Mouse (Mus musculus): ENCODE data around the gene Gdf11.
A peak's percentile ranks its signal among the peaks of the same experiment; 100 is the strongest.

Gdf11 gene

GRCm38 (mm10) chr10:128891296-128892094 is at the start of gene Gdf11:
TSS of gene Gdf11 (minus strand) at chr10:128891718.
- DNase-seq (ENCODE audit: low read depth) = peak; percentile 74

- DNase-seq (ENCODE audit: low read depth) = no peak
These were observed 49.0 kb upstream of the Gdf11 start for GRCm38 (mm10) chr10:128940475-128941061.

- DNase-seq (ENCODE audit: low read depth) = no peak
These were observed 47.5 kb upstream of the Gdf11 start for GRCm38 (mm10) chr10:128938974-128939373.

- DNase-seq (ENCODE audit: low read depth) = no peak
These were observed 46.9 kb upstream of the Gdf11 start for GRCm38 (mm10) chr10:128938457-128938856.

- no peak for DNase-seq (ENCODE audit: low read depth)
These were observed 46.4 kb upstream of the Gdf11 start for GRCm38 (mm10) chr10:128937756-128938390.

- DNase-seq (ENCODE audit: low read depth) = no peak
These were observed 44.4 kb upstream of the Gdf11 start for GRCm38 (mm10) chr10:128935826-128936440.

- no peak for DNase-seq (ENCODE audit: low read depth)
These were observed 43.7 kb upstream of the Gdf11 start for GRCm38 (mm10) chr10:128934997-128935787.

GRCm38 (mm10) chr10:128933976-128934721 is 42.6 kb upstream of the Gdf11 start:
- no peak for DNase-seq (ENCODE audit: low read depth)

GRCm38 (mm10) chr10:128933574-128933973 is 42.1 kb upstream of the Gdf11 start, which contains the start of gene Itga7:
TSS of gene Itga7 (plus strand) at chr10:128933818.
- no peak for DNase-seq (ENCODE audit: low read depth)

GRCm38 (mm10) chr10:128931441-128931840 is 39.9 kb upstream of the Gdf11 start:
- DNase-seq (ENCODE audit: low read depth) = no peak

GRCm38 (mm10) chr10:128929638-128930378 is 38.3 kb upstream of the Gdf11 start:
- DNase-seq (ENCODE audit: low read depth) = no peak

GRCm38 (mm10) chr10:128928356-128928755 is 36.8 kb upstream of the Gdf11 start:
- DNase-seq (ENCODE audit: low read depth) = no peak

- no peak for DNase-seq (ENCODE audit: low read depth)
These were observed 32.4 kb upstream of the Gdf11 start, which contains the start of gene Bloc1s1 for GRCm38 (mm10) chr10:128923935-128924334. TSS of gene Bloc1s1 (minus strand) at chr10:128924035.

- DNase-seq (ENCODE audit: low read depth) = peak; percentile 94
These were observed 31.6 kb upstream of the Gdf11 start for GRCm38 (mm10) chr10:128923013-128923691.

- DNase-seq (ENCODE audit: low read depth) = no peak
These were observed 31.2 kb upstream of the Gdf11 start, which contains the start of gene Rdh5 for GRCm38 (mm10) chr10:128922822-128923012. TSS of gene Rdh5 (minus strand) at chr10:128922888.

- no peak for DNase-seq (ENCODE audit: low read depth)
These were observed 30.6 kb upstream of the Gdf11 start for GRCm38 (mm10) chr10:128921883-128922821.

GRCm38 (mm10) chr10:128921251-128921650 is 29.7 kb upstream of the Gdf11 start:
- DNase-seq (ENCODE audit: low read depth) = no peak

GRCm38 (mm10) chr10:128920736-128921161 is 29.2 kb upstream of the Gdf11 start:
- DNase-seq (ENCODE audit: low read depth) = no peak

GRCm38 (mm10) chr10:128919966-128920365 is 28.4 kb upstream of the Gdf11 start:
- no peak for DNase-seq (ENCODE audit: low read depth)

Data from 416B (cell line).